Mouse (Mus musculus) thymus, postnatal 0 days (tissue): ENCODE data around the gene Ficd. TPM values are rescaled to one million over a fixed set of nuclear protein-coding genes. Genes with fewer than 3 reads are reported as not detected.
"Not testable (repeated sequence)": the region's sequence is repeated elsewhere in the genome, so short reads cannot be mapped to it uniquely, and the experiment has no call there.

Experiments used
- DNase-seq: peaks from one replicate; pipeline ENCODE4 v3.0.0-alpha.2; 2015; ENCODE audit warnings: low spot score
- polyA plus RNA-seq: library from polyadenylated mRNA; unstranded; fragments of >200 nt; fragmentation: Nextera tagmentation; extraction: Ambion mirVana; gene quantifications from 2 replicates; pipeline ENCODE4 v1.2.1, GENCODE M21; 2015

The Ficd gene
- polyA plus RNA-seq, 1 experiment from 2014 or later: 6.0 TPM

GRCm38 (mm10) chr5:113772905-113773519 is 37.4 kb downstream of the Ficd start:
- DNase-seq: no peak

GRCm38 (mm10) chr5:113773664-113774063 is 38.1 kb downstream of the Ficd start:
- peak; percentile 89 for DNase-seq

- no peak for DNase-seq
These were observed 40.0 kb downstream of the Ficd start for GRCm38 (mm10) chr5:113775585-113775984.

- DNase-seq: no peak
These were observed 40.7 kb downstream of the Ficd start for GRCm38 (mm10) chr5:113776128-113776895.

GRCm38 (mm10) chr5:113776896-113777226 is 41.3 kb downstream of the Ficd start:
- DNase-seq: peak; percentile 22

GRCm38 (mm10) chr5:113777728-113778127 is 42.1 kb downstream of the Ficd start:
- DNase-seq: peak; percentile 61

- no peak for DNase-seq
These were observed 44.0 kb downstream of the Ficd start for GRCm38 (mm10) chr5:113779569-113779968.

- DNase-seq: no peak
These were observed 44.6 kb downstream of the Ficd start for GRCm38 (mm10) chr5:113780082-113780752.

GRCm38 (mm10) chr5:113780763-113781162 is 45.2 kb downstream of the Ficd start:
- no peak for DNase-seq

GRCm38 (mm10) chr5:113781254-113781653 is 45.7 kb downstream of the Ficd start:
- DNase-seq: no peak

- no peak for DNase-seq
These were observed 46.3 kb downstream of the Ficd start for GRCm38 (mm10) chr5:113781875-113782274.

- DNase-seq: no peak
These were observed 47.0 kb downstream of the Ficd start for GRCm38 (mm10) chr5:113782624-113783023.

GRCm38 (mm10) chr5:113783581-113784001 is 48.0 kb downstream of the Ficd start:
- no peak for DNase-seq

- DNase-seq: not testable (repeated sequence)
These were observed 48.5 kb downstream of the Ficd start for GRCm38 (mm10) chr5:113784104-113784503.

- peak; percentile 36 for DNase-seq
These were observed 51.4 kb downstream of the Ficd start for GRCm38 (mm10) chr5:113786985-113787384.

GRCm38 (mm10) chr5:113788645-113789044 is 53.0 kb downstream of the Ficd start:
- no peak for DNase-seq

GRCm38 (mm10) chr5:113789075-113789788 is 53.6 kb downstream of the Ficd start:
- DNase-seq: no peak
